Mouse (Mus musculus): Measurements from ENCODE around the gene Fer. TPM values are rescaled to one million over a fixed set of nuclear protein-coding genes. Genes with fewer than 3 reads are reported as not detected.

The Fer gene
- polyA plus RNA-seq (2012; fragmentation: generic; extraction: Trizol), result 10.9 TPM

GRCm38 (mm10) chr17:63863012-63863630 lies at the start of gene Fer:
Fer (plus strand) TSS chr17:63863062.
- Histone ChIP-seq H3K79me2 (ENCODE audit: control insufficient read depth, insufficient read depth) (peaks cover 35% of the 10 kb centered on the region), H3K36me3 (ENCODE audit: control insufficient read depth, insufficient read depth) (no peaks in the 10 kb centered on the region), H3K4me2 (ENCODE audit: low read depth) (peak within 1 kb of the TSS; percentile 99), H3K27me3 (ENCODE audit: control insufficient read depth, insufficient read depth, insufficient read length) (no peaks in the 10 kb centered on the region), H3ac (ENCODE audit: control insufficient read depth, insufficient read length) (peak within 1 kb of the TSS; percentile 83), H3K4me3 (peak within 1 kb of the TSS; percentile 50)
- no peak for TF ChIP-seq E2F4 (IDR thresholded peaks at IDR 0.05; ENCODE audit: insufficient read depth)
- no peak for TF ChIP-seq MYOG (IDR thresholded peaks at IDR 0.05; ENCODE audit: control insufficient read depth in 1 of 3, insufficient read depth in 1 of 3, insufficient read length in 2 of 3, low read depth in 2 of 3)
- no peak for TF ChIP-seq POLR2A (IDR thresholded peaks at IDR 0.05; ENCODE audit: insufficient read length, low read depth)
- no peak for TF ChIP-seq REST (IDR thresholded peaks at IDR 0.05; ENCODE audit: insufficient read depth, insufficient read length)
- TF ChIP-seq MAX (IDR thresholded peaks at IDR 0.05; ENCODE audit: low read depth), result no peak
- no peak for TF ChIP-seq MYOD1 (IDR thresholded peaks at IDR 0.05; ENCODE audit: control insufficient read depth in 1 of 3, insufficient read length in 2 of 3, low read depth in 2 of 3)
- no peak for TF ChIP-seq TCF3 (IDR thresholded peaks at IDR 0.05; ENCODE audit: insufficient read length, low read depth)
- TF ChIP-seq USF1 (IDR thresholded peaks at IDR 0.05; ENCODE audit: low read depth), result no peak
- no peak for TF ChIP-seq POLR2AphosphoS2 (IDR thresholded peaks at IDR 0.05; ENCODE audit: insufficient read length, low read depth)
- no peak for TF ChIP-seq SRF (IDR thresholded peaks at IDR 0.05; ENCODE audit: control insufficient read depth, insufficient read length, low read depth)
- no peak for TF ChIP-seq TCF12 (IDR thresholded peaks at IDR 0.05; ENCODE audit: insufficient read depth, poor library complexity, severe bottlenecking)
- no peak for TF ChIP-seq CEBPB (IDR thresholded peaks at IDR 0.05; ENCODE audit: insufficient read depth, poor library complexity, severe bottlenecking)

GRCm38 (mm10) chr17:63813552-63813951 lies 49.3 kb upstream of the Fer start:
- no peak overlapping the region for H3ac ChIP-seq (ENCODE audit: control insufficient read depth, insufficient read length)
- H3K36me3 ChIP-seq (ENCODE audit: control insufficient read depth, insufficient read depth), result no peaks in the 10 kb centered on the region
- H3K27me3 ChIP-seq (ENCODE audit: control insufficient read depth, insufficient read depth, insufficient read length), result no peaks in the 10 kb centered on the region
- TF ChIP-seq REST (IDR thresholded peaks at IDR 0.05; ENCODE audit: insufficient read depth, insufficient read length), result no peak
- no peak for TF ChIP-seq E2F4 (IDR thresholded peaks at IDR 0.05; ENCODE audit: insufficient read depth)
- TF ChIP-seq TCF12 (IDR thresholded peaks at IDR 0.05; ENCODE audit: insufficient read depth, poor library complexity, severe bottlenecking), result no peak
- no peak for TF ChIP-seq CEBPB (IDR thresholded peaks at IDR 0.05; ENCODE audit: insufficient read depth, poor library complexity, severe bottlenecking)
- TF ChIP-seq MYOD1 (IDR thresholded peaks at IDR 0.05; ENCODE audit: control insufficient read depth in 1 of 3, insufficient read length in 2 of 3, low read depth in 2 of 3), result no peak
- TF ChIP-seq USF1 (IDR thresholded peaks at IDR 0.05; ENCODE audit: low read depth), result no peak
- TF ChIP-seq MYOG (IDR thresholded peaks at IDR 0.05; ENCODE audit: control insufficient read depth in 1 of 3, insufficient read depth in 1 of 3, insufficient read length in 2 of 3, low read depth in 2 of 3), result no peak
- no peak for TF ChIP-seq MAX (IDR thresholded peaks at IDR 0.05; ENCODE audit: low read depth)
- TF ChIP-seq TCF3 (IDR thresholded peaks at IDR 0.05; ENCODE audit: insufficient read length, low read depth), result no peak
- no peak for TF ChIP-seq POLR2A (IDR thresholded peaks at IDR 0.05; ENCODE audit: insufficient read length, low read depth)
- TF ChIP-seq SRF (IDR thresholded peaks at IDR 0.05; ENCODE audit: control insufficient read depth, insufficient read length, low read depth), result no peak
- TF ChIP-seq POLR2AphosphoS2 (IDR thresholded peaks at IDR 0.05; ENCODE audit: insufficient read length, low read depth), result no peak
- no peak overlapping the region for H3K4me3 ChIP-seq
- no peak overlapping the region for H3K4me2 ChIP-seq (ENCODE audit: low read depth)
- H3K79me2 ChIP-seq (ENCODE audit: control insufficient read depth, insufficient read depth), result no peaks in the 10 kb centered on the region

- H3K27me3 ChIP-seq (ENCODE audit: control insufficient read depth, insufficient read depth, insufficient read length), result no peaks in the 10 kb centered on the region
- H3K79me2 ChIP-seq (ENCODE audit: control insufficient read depth, insufficient read depth), result no peaks in the 10 kb centered on the region
- H3K4me3 ChIP-seq, result no peak overlapping the region
- no peaks in the 10 kb centered on the region for H3K36me3 ChIP-seq (ENCODE audit: control insufficient read depth, insufficient read depth)
- H3ac ChIP-seq (ENCODE audit: control insufficient read depth, insufficient read length), result no peak overlapping the region
- TF ChIP-seq E2F4 (IDR thresholded peaks at IDR 0.05; ENCODE audit: insufficient read depth) (no peak), USF1 (IDR thresholded peaks at IDR 0.05; ENCODE audit: low read depth) (no peak), POLR2A (IDR thresholded peaks at IDR 0.05; ENCODE audit: insufficient read length, low read depth) (no peak), TCF12 (IDR thresholded peaks at IDR 0.05; ENCODE audit: insufficient read depth, poor library complexity, severe bottlenecking) (no peak), REST (IDR thresholded peaks at IDR 0.05; ENCODE audit: insufficient read depth, insufficient read length) (no peak), MYOD1 (IDR thresholded peaks at IDR 0.05; ENCODE audit: control insufficient read depth in 1 of 3, insufficient read length in 2 of 3, low read depth in 2 of 3) (no peak), MYOG (IDR thresholded peaks at IDR 0.05; ENCODE audit: control insufficient read depth in 1 of 3, insufficient read depth in 1 of 3, insufficient read length in 2 of 3, low read depth in 2 of 3) (no peak), CEBPB (IDR thresholded peaks at IDR 0.05; ENCODE audit: insufficient read depth, poor library complexity, severe bottlenecking) (no peak), TCF3 (IDR thresholded peaks at IDR 0.05; ENCODE audit: insufficient read length, low read depth) (no peak), POLR2AphosphoS2 (IDR thresholded peaks at IDR 0.05; ENCODE audit: insufficient read length, low read depth) (no peak), MAX (IDR thresholded peaks at IDR 0.05; ENCODE audit: low read depth) (no peak), SRF (IDR thresholded peaks at IDR 0.05; ENCODE audit: control insufficient read depth, insufficient read length, low read depth) (no peak)
- H3K4me2 ChIP-seq (ENCODE audit: low read depth), result no peak overlapping the region
Observed at GRCm38 (mm10) chr17:63818444-63819027, 44.3 kb upstream of the Fer start.

- Histone ChIP-seq H3K36me3 (ENCODE audit: control insufficient read depth, insufficient read depth) (no peaks in the 10 kb centered on the region), H3K4me3 (no peak overlapping the region), H3ac (ENCODE audit: control insufficient read depth, insufficient read length) (no peak overlapping the region), H3K4me2 (ENCODE audit: low read depth) (no peak overlapping the region), H3K79me2 (ENCODE audit: control insufficient read depth, insufficient read depth) (no peaks in the 10 kb centered on the region), H3K27me3 (ENCODE audit: control insufficient read depth, insufficient read depth, insufficient read length) (no peaks in the 10 kb centered on the region)
- TF ChIP-seq MYOG (IDR thresholded peaks at IDR 0.05; ENCODE audit: control insufficient read depth in 1 of 3, insufficient read depth in 1 of 3, insufficient read length in 2 of 3, low read depth in 2 of 3) (no peak), TCF12 (IDR thresholded peaks at IDR 0.05; ENCODE audit: insufficient read depth, poor library complexity, severe bottlenecking) (no peak), TCF3 (IDR thresholded peaks at IDR 0.05; ENCODE audit: insufficient read length, low read depth) (no peak), POLR2AphosphoS2 (IDR thresholded peaks at IDR 0.05; ENCODE audit: insufficient read length, low read depth) (no peak), SRF (IDR thresholded peaks at IDR 0.05; ENCODE audit: control insufficient read depth, insufficient read length, low read depth) (no peak), POLR2A (IDR thresholded peaks at IDR 0.05; ENCODE audit: insufficient read length, low read depth) (no peak), CEBPB (IDR thresholded peaks at IDR 0.05; ENCODE audit: insufficient read depth, poor library complexity, severe bottlenecking) (no peak)
Observed at GRCm38 (mm10) chr17:63824141-63824540, 38.7 kb upstream of the Fer start.

Data from myocyte (in vitro differentiated cells).